Mouse (Mus musculus) liver, embryonic 11.5 days (tissue): Measurements from ENCODE around the gene Ank2. TPM values are rescaled to one million over a fixed set of nuclear protein-coding genes. Genes with fewer than 3 reads are reported as not detected.
"Not testable (repeated sequence)": the region's sequence is repeated elsewhere in the genome, so short reads cannot be mapped to it uniquely, and the experiment has no call there.

Experiments used
- ATAC-seq: fragments of 200-750 bp; cut with Nextera tagmentation; replicated peaks from 2 replicates; pipeline ENCODE4 v1.8.0; 2017; ENCODE audit warnings: moderate number of reproducible peaks, mild to moderate bottlenecking, moderate TSS enrichment, moderate library complexity; ENCODE audit not compliant: low FRiP score
- DNase-seq: peaks from one replicate; pipeline ENCODE4 v3.0.0-alpha.2; 2017; ENCODE audit warnings: low spot score
- H3K27ac ChIP-seq: fragments of 300-500 bp; sonication (generic); 2 replicates; pipeline ENCODE4 v1.5.1; 2014; ENCODE audit warnings: mild to moderate bottlenecking, low read depth, low read length, control low read depth
- H3K27me3 ChIP-seq: fragments of 300-500 bp; sonication (generic); replicated peaks from 2 replicates; pipeline ENCODE4 v1.6.1; 2014; ENCODE audit warnings: low read length, mixed read lengths; ENCODE audit not compliant: control insufficient read depth, insufficient read depth
- H3K36me3 ChIP-seq: fragments of 300-500 bp; sonication (generic); 2 replicates; pipeline ENCODE4 v1.6.1; 2014; ENCODE audit warnings: mild to moderate bottlenecking, low read length, moderate library complexity, mixed read lengths; ENCODE audit not compliant: control insufficient read depth, insufficient read depth
- H3K4me1 ChIP-seq: fragments of 300-500 bp; sonication (generic); replicated peaks from 2 replicates; pipeline ENCODE4 v1.6.1; 2014; ENCODE audit warnings: low read length, mixed read lengths; ENCODE audit not compliant: control insufficient read depth, insufficient read depth
- H3K4me2 ChIP-seq: fragments of 300-500 bp; sonication (generic); 2 replicates; pipeline ENCODE4 v1.6.1; 2014; ENCODE audit warnings: mild to moderate bottlenecking, control low read depth, moderate library complexity
- H3K4me3 ChIP-seq: fragments of 300-500 bp; sonication (generic); 2 replicates; pipeline ENCODE4 v1.5.1; 2014; ENCODE audit warnings: low read depth, low read length, control low read depth
- H3K9ac ChIP-seq: fragments of 300-500 bp; sonication (generic); 2 replicates; pipeline ENCODE4 v1.6.1; 2014; ENCODE audit warnings: low read depth, low read length, control low read depth
- H3K9me3 ChIP-seq: fragments of 300-500 bp; sonication (generic); 2 replicates; pipeline ENCODE4 v1.6.1; 2016; ENCODE audit warnings: low read length, inconsistent platforms, mixed read lengths; ENCODE audit not compliant: control insufficient read depth
- WGBS: fragments of 180-500 bp; shearing (Covaris S2); extraction: QIAGEN DNeasy Blood & Tissue Kit; methylation state at CpG from one replicate; pipeline ENCODE4 v1.1.7; 2014; 5-methylcytosine and 5-hydroxymethylcytosine counted together
- polyA plus RNA-seq: library from polyadenylated mRNA; unstranded; fragments of >200 nt; fragmentation: Nextera tagmentation; extraction: Ambion mirVana; gene quantifications from 2 replicates; pipeline ENCODE4 v1.2.1, GENCODE M21; 2014

The Ank2 gene
- polyA plus RNA-seq, 1 experiment from 2014 or later, result 17.3 TPM

GRCm38 (mm10) chr3:127345860-127346459 is 153.2 kb downstream of the Ank2 start:
- no peak for DNase-seq
- no peaks in the 10 kb centered on the region for H3K27me3 ChIP-seq
- ATAC-seq, result no peak

GRCm38 (mm10) chr3:127341300-127341699 is 157.8 kb downstream of the Ank2 start:
- Histone ChIP-seq H3K27ac (no peak overlapping the region), H3K36me3 (no peaks in the 10 kb centered on the region), H3K27me3 (no peaks in the 10 kb centered on the region), H3K4me3 (no peak overlapping the region), H3K4me1 (no peaks in the 10 kb centered on the region), H3K4me2 (no peak overlapping the region), H3K9ac (no peak overlapping the region), H3K9me3 (no peaks in the 10 kb centered on the region)
- DNase-seq (no peak), ATAC-seq (no peak)
- WGBS, result 79% methylated on average over 2 of the region's 2 CpGs

More at GRCm38 (mm10) chr3:127345860-127346459, 153.2 kb downstream of the Ank2 start:
- Histone ChIP-seq H3K9me3 (no peaks in the 10 kb centered on the region), H3K36me3 (no peaks in the 10 kb centered on the region), H3K27ac (no peak overlapping the region), H3K4me3 (no peak overlapping the region), H3K9ac (no peak overlapping the region), H3K4me1 (no peaks in the 10 kb centered on the region), H3K4me2 (no peak overlapping the region)
- WGBS, result 80% methylated on average over 8 of the region's 8 CpGs

- no peak for ATAC-seq
- H3K4me2 ChIP-seq, result no peak overlapping the region
- 85% methylated on average over 6 of the region's 6 CpGs for WGBS
Measured at GRCm38 (mm10) chr3:127334876-127335275, 164.3 kb downstream of the Ank2 start.

GRCm38 (mm10) chr3:127331562-127331961 is 167.6 kb downstream of the Ank2 start:
- 64% methylated on average over 6 of the region's 6 CpGs for WGBS
- Histone ChIP-seq H3K9me3 (no peaks in the 10 kb centered on the region), H3K36me3 (no peaks in the 10 kb centered on the region), H3K4me2 (no peak overlapping the region), H3K27ac (no peak overlapping the region), H3K27me3 (no peaks in the 10 kb centered on the region), H3K4me1 (no peaks in the 10 kb centered on the region), H3K4me3 (no peak overlapping the region), H3K9ac (no peak overlapping the region)
- DNase-seq, result no peak
- no peak for ATAC-seq

More at GRCm38 (mm10) chr3:127334876-127335275, 164.3 kb downstream of the Ank2 start:
- Histone ChIP-seq H3K9me3 (no peaks in the 10 kb centered on the region), H3K4me3 (no peak overlapping the region), H3K27me3 (no peaks in the 10 kb centered on the region), H3K4me1 (no peaks in the 10 kb centered on the region), H3K9ac (no peak overlapping the region), H3K36me3 (no peaks in the 10 kb centered on the region), H3K27ac (no peak overlapping the region)
- no peak for DNase-seq

- Histone ChIP-seq H3K4me3 (no peak overlapping the region), H3K36me3 (no peaks in the 10 kb centered on the region), H3K4me2 (no peak overlapping the region), H3K9me3 (no peaks in the 10 kb centered on the region), H3K27me3 (no peaks in the 10 kb centered on the region), H3K9ac (no peak overlapping the region), H3K4me1 (no peaks in the 10 kb centered on the region), H3K27ac (no peak overlapping the region)
- ATAC-seq (0 out of 2 replicates have a peak, but pooled peaks have one; percentile 20), DNase-seq (no peak)
- 73% methylated on average over 8 of the region's 8 CpGs for WGBS
Measured at GRCm38 (mm10) chr3:127326355-127326754, 172.8 kb downstream of the Ank2 start.

GRCm38 (mm10) chr3:127322870-127323269 is 176.3 kb downstream of the Ank2 start:
- no peaks in the 10 kb centered on the region for H3K27me3 ChIP-seq
- DNase-seq (no peak), ATAC-seq (no peak)
- H3K27ac ChIP-seq, result no peak overlapping the region
- no peaks in the 10 kb centered on the region for H3K36me3 ChIP-seq
- no peak overlapping the region for H3K4me3 ChIP-seq
- no peaks in the 10 kb centered on the region for H3K4me1 ChIP-seq
- no peaks in the 10 kb centered on the region for H3K9me3 ChIP-seq
- no peak overlapping the region for H3K4me2 ChIP-seq
- H3K9ac ChIP-seq, result no peak overlapping the region

GRCm38 (mm10) chr3:127321645-127322044 is 177.5 kb downstream of the Ank2 start:
- no peak overlapping the region for H3K27ac ChIP-seq
- no peak overlapping the region for H3K9ac ChIP-seq
- H3K4me2 ChIP-seq, result no peak overlapping the region
- no peak overlapping the region for H3K4me3 ChIP-seq
- ATAC-seq (no peak), DNase-seq (no peak)
- WGBS, result 46% methylated on average over 5 of the region's 5 CpGs
- H3K27me3 ChIP-seq, result no peaks in the 10 kb centered on the region
- H3K36me3 ChIP-seq, result no peaks in the 10 kb centered on the region
- no peaks in the 10 kb centered on the region for H3K4me1 ChIP-seq
- no peaks in the 10 kb centered on the region for H3K9me3 ChIP-seq

- WGBS, result 47% methylated on average over 5 of the region's 5 CpGs
- not testable (repeated sequence) for H3K27me3 ChIP-seq, H3K9ac ChIP-seq, DNase-seq, ATAC-seq, H3K9me3 ChIP-seq, H3K36me3 ChIP-seq, H3K4me1 ChIP-seq, H3K4me3 ChIP-seq, H3K27ac ChIP-seq, H3K4me2 ChIP-seq
Measured at GRCm38 (mm10) chr3:127321031-127321430, 178.1 kb downstream of the Ank2 start.

- 71% methylated on average over 8 of the region's 8 CpGs for WGBS
- no peak for DNase-seq
- Histone ChIP-seq H3K4me2 (no peak overlapping the region), H3K4me1 (no peaks in the 10 kb centered on the region), H3K9me3 (no peaks in the 10 kb centered on the region), H3K4me3 (no peak overlapping the region), H3K9ac (no peak overlapping the region), H3K36me3 (no peaks in the 10 kb centered on the region), H3K27ac (no peak overlapping the region), H3K27me3 (no peaks in the 10 kb centered on the region)
- ATAC-seq, result no peak
Measured at GRCm38 (mm10) chr3:127320311-127320710, 178.8 kb downstream of the Ank2 start.
